Mouse (Mus musculus): Measurements from ENCODE around the gene Myo10. TPM values are rescaled to one million over a fixed set of nuclear protein-coding genes. Genes with fewer than 3 reads are reported as not detected.

Gene Myo10
- polyA plus RNA-seq, 1 experiment, result 20.8 TPM

- H3K4me3 ChIP-seq (ENCODE audit: low read depth, low read length), result no peak overlapping the region
- no peaks in the 10 kb centered on the region for H3K4me1 ChIP-seq (ENCODE audit: control insufficient read depth, insufficient read depth, insufficient read length, low read length)
- H3K27ac ChIP-seq (ENCODE audit: insufficient read depth, low read depth, low read length), result no peak overlapping the region
- no peaks in the 10 kb centered on the region; the same call in 1 of the 2 replicates for H3K27me3 ChIP-seq (ENCODE audit: control insufficient read depth, insufficient read depth, low read length)
- WGBS, result 78% methylated on average over 17 of the region's 17 CpGs
- H3K36me3 ChIP-seq (ENCODE audit: control insufficient read depth, insufficient read depth, low read length), result no peaks in the 10 kb centered on the region
- TF ChIP-seq CTCF (IDR thresholded peaks at IDR 0.05; ENCODE audit: extremely low read depth, insufficient read length, insufficient replicate concordance, low read depth, low read length), result no peak
- no peak for TF ChIP-seq POLR2A (IDR thresholded peaks at IDR 0.05; ENCODE audit: low read depth, low read length)
Observed at GRCm38 (mm10) chr15:25834920-25835674, 212.8 kb downstream of the Myo10 start.

- H3K4me1 ChIP-seq (ENCODE audit: control insufficient read depth, insufficient read depth, insufficient read length, low read length), result no peaks in the 10 kb centered on the region
- H3K27me3 ChIP-seq (ENCODE audit: control insufficient read depth, insufficient read depth, low read length), result no peaks in the 10 kb centered on the region; the same call in 1 of the 2 replicates
- no peaks in the 10 kb centered on the region for H3K36me3 ChIP-seq (ENCODE audit: control insufficient read depth, insufficient read depth, low read length)
- WGBS, result 14% methylated on average over 16 of the region's 16 CpGs
- TF ChIP-seq CTCF (IDR thresholded peaks at IDR 0.05; ENCODE audit: extremely low read depth, insufficient read length, insufficient replicate concordance, low read depth, low read length), result no peak
- no peak for TF ChIP-seq POLR2A (IDR thresholded peaks at IDR 0.05; ENCODE audit: low read depth, low read length)
- peak overlapping the region; percentile 27 for H3K27ac ChIP-seq (ENCODE audit: insufficient read depth, low read depth, low read length)
- H3K4me3 ChIP-seq (ENCODE audit: low read depth, low read length), result peak overlapping the region; percentile 82
Observed at GRCm38 (mm10) chr15:25842462-25843085, 220.2 kb downstream of the Myo10 start.

- Histone ChIP-seq H3K4me1 (ENCODE audit: control insufficient read depth, insufficient read depth, insufficient read length, low read length) (no peaks in the 10 kb centered on the region), H3K27me3 (ENCODE audit: control insufficient read depth, insufficient read depth, low read length) (no peaks in the 10 kb centered on the region; the same call in 1 of the 2 replicates), H3K4me3 (ENCODE audit: low read depth, low read length) (peak within 1 kb of the TSS; percentile 82), H3K36me3 (ENCODE audit: control insufficient read depth, insufficient read depth, low read length) (no peaks in the 10 kb centered on the region), H3K27ac (ENCODE audit: insufficient read depth, low read depth, low read length) (peak within 1 kb of the TSS; percentile 27)
- no peak for TF ChIP-seq CTCF (IDR thresholded peaks at IDR 0.05; ENCODE audit: extremely low read depth, insufficient read length, insufficient replicate concordance, low read depth, low read length)
- 0 out of 2 replicates have a peak, but pooled peaks have one; percentile 6 for TF ChIP-seq POLR2A (IDR thresholded peaks at IDR 0.05; ENCODE audit: low read depth, low read length)
- 1% methylated on average over 72 of the region's 72 CpGs for WGBS
Observed at GRCm38 (mm10) chr15:25843086-25843991, 221.0 kb downstream of the Myo10 start, which contains the start of gene Retreg1. Retreg1 (plus strand) TSS chr15:25843180.

GRCm38 (mm10) chr15:25844013-25844570 lies 221.8 kb downstream of the Myo10 start:
- Histone ChIP-seq H3K27ac (ENCODE audit: insufficient read depth, low read depth, low read length) (no peak overlapping the region), H3K27me3 (ENCODE audit: control insufficient read depth, insufficient read depth, low read length) (no peaks in the 10 kb centered on the region), H3K4me1 (ENCODE audit: control insufficient read depth, insufficient read depth, insufficient read length, low read length) (no peaks in the 10 kb centered on the region), H3K4me3 (ENCODE audit: low read depth, low read length) (peak overlapping the region; percentile 82), H3K36me3 (ENCODE audit: control insufficient read depth, insufficient read depth, low read length) (no peaks in the 10 kb centered on the region)
- 35% methylated on average over 11 of the region's 11 CpGs for WGBS
- TF ChIP-seq CTCF (IDR thresholded peaks at IDR 0.05; ENCODE audit: extremely low read depth, insufficient read length, insufficient replicate concordance, low read depth, low read length) (no peak), POLR2A (IDR thresholded peaks at IDR 0.05; ENCODE audit: low read depth, low read length) (no peak)

GRCm38 (mm10) chr15:25844771-25845170 lies 222.4 kb downstream of the Myo10 start:
- TF ChIP-seq CTCF (IDR thresholded peaks at IDR 0.05; ENCODE audit: extremely low read depth, insufficient read length, insufficient replicate concordance, low read depth, low read length) (no peak), POLR2A (IDR thresholded peaks at IDR 0.05; ENCODE audit: low read depth, low read length) (no peak)
- Histone ChIP-seq H3K27me3 (ENCODE audit: control insufficient read depth, insufficient read depth, low read length) (no peaks in the 10 kb centered on the region), H3K27ac (ENCODE audit: insufficient read depth, low read depth, low read length) (no peak overlapping the region), H3K4me1 (ENCODE audit: control insufficient read depth, insufficient read depth, insufficient read length, low read length) (no peaks in the 10 kb centered on the region), H3K4me3 (ENCODE audit: low read depth, low read length) (no peak overlapping the region), H3K36me3 (ENCODE audit: control insufficient read depth, insufficient read depth, low read length) (no peaks in the 10 kb centered on the region)
- WGBS, result 59% methylated on average over 4 of the region's 4 CpGs

- H3K27me3 ChIP-seq (ENCODE audit: control insufficient read depth, insufficient read depth, low read length), result no peaks in the 10 kb centered on the region
- no peak for TF ChIP-seq POLR2A (IDR thresholded peaks at IDR 0.05; ENCODE audit: low read depth, low read length)
- no peak for TF ChIP-seq CTCF (IDR thresholded peaks at IDR 0.05; ENCODE audit: extremely low read depth, insufficient read length, insufficient replicate concordance, low read depth, low read length)
- no peaks in the 10 kb centered on the region for H3K4me1 ChIP-seq (ENCODE audit: control insufficient read depth, insufficient read depth, insufficient read length, low read length)
- H3K36me3 ChIP-seq (ENCODE audit: control insufficient read depth, insufficient read depth, low read length), result no peaks in the 10 kb centered on the region
- H3K4me3 ChIP-seq (ENCODE audit: low read depth, low read length), result no peak overlapping the region
- WGBS, result 84% methylated on average over 1 of the region's 1 CpGs
- H3K27ac ChIP-seq (ENCODE audit: insufficient read depth, low read depth, low read length), result no peak overlapping the region
Observed at GRCm38 (mm10) chr15:25847576-25848168, 225.3 kb downstream of the Myo10 start.

Data from small intestine, adult 2 months (tissue).